Mouse (Mus musculus): ENCODE results near the gene A430078G23Rik.
"Not testable (repeated sequence)": the region's sequence is repeated elsewhere in the genome, so short reads cannot be mapped to it uniquely, and the experiment has no call there.

The A430078G23Rik gene

DNA sequence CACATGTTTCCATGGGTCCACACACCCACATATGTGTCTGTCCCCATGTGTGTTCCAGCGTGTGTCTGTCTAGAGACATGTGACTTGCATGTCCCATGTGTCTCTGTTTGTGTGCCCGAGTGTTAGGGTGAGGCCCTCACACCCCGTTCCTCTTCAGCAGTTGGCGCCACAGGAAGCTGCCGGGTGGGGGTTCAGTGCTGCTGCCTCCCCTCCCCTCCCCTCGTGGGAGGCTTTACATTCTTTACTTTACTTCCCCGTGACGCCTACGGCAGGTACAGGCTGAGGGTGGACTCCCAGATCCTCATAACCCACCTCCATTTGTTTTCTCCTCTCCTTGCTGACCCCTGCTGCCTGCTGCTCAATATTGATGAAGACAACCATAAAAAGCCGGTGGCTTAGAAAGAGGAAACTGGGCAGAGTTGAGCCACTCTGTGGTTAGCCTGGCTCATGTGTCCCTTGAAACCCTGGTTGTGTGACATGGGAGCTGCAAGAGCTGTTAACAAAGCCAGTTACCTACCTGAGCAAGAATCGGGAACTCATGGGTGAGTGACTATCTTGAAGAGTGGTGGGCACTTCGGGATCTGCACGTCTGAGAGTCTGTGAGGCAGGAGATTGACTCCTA lies at the start of gene A430078G23Rik:
A430078G23Rik (plus strand) TSS at position 227 of the 622 bp plus-strand sequence.
- DNase-seq = no peak

- not testable (repeated sequence) for DNase-seq
These were observed 44.9 kb upstream of the A430078G23Rik start for GRCm38 (mm10) chr8:3308205-3308800.

DNA sequence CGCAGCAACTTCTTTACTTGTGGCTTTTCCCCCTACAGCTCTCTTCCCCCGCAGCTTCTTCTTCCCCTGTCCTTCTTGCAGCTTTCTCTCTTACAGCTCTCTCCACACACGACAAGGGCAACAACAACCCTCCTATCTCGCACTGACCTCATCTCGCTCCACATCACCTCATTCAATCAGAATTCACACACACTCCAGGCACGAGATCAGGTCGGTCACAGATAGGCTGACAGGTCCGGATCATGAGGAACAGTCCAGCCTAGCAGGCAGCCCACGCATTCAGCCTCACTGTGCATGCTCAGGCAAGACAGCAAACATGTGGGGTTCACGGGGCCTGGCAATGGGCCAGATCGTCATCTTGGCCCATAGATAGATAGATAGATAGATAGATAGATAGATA lies 43.6 kb upstream of the A430078G23Rik start:
- DNase-seq = no peak

DNA sequence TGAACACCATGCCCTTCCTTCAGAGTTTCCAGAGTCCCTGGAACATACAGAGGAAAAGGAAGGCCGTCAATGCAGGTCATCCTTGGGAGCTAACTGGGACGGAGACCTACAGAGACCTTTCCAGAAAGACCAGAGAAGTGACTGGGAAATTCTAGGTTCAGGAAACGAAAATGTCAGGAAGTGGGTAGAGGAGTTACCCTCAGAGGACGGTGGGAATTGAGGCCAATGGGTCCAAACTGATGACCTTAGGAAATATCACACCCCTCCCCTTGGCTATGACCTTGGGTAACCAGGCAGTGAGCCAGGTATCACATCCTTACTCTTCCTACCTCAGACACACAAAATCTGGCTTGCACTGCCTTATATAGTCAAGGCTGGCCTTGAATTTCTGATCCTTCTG lies 41.7 kb upstream of the A430078G23Rik start:
- no peak for DNase-seq

DNA sequence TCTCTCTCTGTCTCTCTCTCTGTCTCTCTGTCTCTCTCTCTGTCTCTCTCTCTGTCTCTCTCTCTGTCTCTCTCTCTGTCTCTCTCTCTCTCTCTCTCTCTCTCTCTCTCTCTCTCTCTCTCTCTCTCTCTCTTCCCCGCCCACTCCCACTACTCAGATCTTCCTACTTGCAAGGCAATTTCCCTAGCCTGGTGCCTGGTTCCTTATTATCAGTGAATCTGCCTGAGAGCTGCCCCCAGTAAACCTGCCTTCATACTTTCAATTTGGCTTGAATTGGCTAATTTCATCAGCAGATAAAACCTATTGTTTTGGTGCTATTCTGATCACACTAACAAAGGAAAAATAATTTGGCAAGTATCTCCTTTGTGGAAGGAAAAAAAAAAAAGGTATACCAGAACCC lies 39.8 kb upstream of the A430078G23Rik start:
- not testable (repeated sequence) for DNase-seq

GRCm38 (mm10) chr8:3313843-3314242 lies 39.4 kb upstream of the A430078G23Rik start:
- DNase-seq = no peak

DNA sequence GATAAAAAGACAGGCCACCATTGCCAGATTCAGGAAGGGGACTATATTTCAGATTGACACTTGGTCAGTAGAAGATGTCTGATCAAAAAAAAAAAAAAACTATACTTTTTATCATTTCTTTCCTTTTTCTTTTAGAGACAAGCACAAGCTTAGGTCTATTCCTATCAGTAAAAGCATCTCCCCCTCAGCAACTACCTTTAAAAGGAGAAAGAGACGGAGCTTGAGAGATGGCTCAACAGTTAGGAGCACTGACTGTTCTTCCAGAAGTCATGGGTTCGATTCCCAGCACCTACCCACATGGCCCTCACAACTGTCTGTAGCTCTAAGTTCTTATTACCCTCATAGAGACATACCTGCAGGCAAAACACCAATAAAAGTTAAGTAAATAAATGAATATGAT lies 38.9 kb upstream of the A430078G23Rik start:
- DNase-seq = no peak

DNA sequence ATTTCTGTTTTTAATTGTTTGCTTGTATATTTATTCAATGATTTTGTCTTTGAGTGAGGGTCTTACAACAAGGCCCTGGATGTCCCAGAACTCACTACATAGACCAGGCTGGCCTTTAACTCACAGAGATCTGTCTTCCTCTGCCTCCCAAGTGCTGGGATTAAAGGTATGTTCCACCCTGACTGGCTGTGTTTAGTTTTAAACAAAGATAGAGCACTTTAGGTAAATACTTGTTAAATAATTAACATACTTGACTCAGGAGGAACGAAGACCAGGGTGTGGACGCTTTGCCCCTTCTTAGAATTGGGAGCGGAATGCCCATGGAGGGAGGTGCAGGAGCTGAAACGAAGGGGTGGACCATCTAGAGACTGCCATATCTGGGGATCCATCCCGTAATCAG lies 36.6 kb upstream of the A430078G23Rik start:
- no peak for DNase-seq

DNA sequence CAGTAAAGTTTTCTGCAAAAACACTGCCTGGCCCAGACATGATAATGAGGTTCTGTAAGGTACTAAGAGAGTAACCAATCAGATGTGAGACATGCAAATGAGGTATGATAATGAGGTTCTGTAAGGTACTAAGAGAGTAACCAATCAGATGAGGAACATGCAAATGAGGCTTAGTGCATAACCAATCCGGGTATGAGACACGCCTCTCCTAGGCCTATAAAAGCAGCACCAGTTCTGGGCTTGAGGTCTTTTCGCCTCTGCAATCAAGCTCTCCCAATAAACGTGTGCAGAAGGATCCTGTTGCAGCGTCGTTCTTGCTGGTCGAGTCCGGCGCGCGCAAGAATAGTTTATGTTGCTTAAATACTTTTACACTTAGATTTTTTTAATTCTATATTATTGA lies 33.9 kb upstream of the A430078G23Rik start:
- DNase-seq = not testable (repeated sequence)

DNA sequence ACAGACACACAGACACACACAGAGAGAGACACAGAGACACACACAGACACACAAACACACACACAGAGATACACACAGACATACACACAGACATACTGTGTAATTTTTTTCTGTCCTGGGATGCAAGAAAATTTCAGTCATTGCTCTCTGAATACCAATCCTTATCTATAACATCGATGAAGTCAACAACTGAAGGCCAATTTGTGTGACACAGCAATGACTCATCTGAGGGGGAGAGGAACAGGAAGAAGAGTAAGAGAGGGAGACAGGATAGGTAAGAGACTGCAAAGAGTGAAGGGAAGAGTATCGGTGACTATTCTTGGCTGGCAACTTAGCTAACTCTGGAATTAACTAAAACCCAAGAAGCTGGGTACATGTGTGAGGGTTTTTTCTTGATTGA lies 29.0 kb upstream of the A430078G23Rik start:
- no peak for DNase-seq

DNA sequence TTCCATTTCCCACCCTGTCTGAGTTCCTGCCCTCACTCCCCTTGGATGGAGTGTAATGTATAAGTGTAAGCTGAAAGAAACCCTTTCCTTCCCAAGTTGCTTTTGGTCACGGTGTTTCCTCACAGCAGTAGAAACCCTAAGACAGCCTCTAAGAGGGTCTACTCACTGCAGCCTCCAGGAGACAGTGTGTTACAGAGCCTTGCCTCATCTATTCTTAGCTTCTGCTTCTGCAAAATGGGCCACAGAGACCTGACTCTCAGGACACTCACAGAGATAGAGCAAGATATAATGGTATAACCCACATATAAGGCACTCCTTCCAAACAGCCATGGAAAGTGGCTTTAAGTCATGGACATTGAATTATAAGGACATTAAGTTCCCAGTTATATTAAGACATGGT lies 26.2 kb upstream of the A430078G23Rik start:
- no peak for DNase-seq

GRCm38 (mm10) chr8:3327538-3328245 lies 25.5 kb upstream of the A430078G23Rik start:
- no peak for DNase-seq

- no peak for DNase-seq
These were observed 22.6 kb upstream of the A430078G23Rik start for GRCm38 (mm10) chr8:3330662-3331061.

GRCm38 (mm10) chr8:3331692-3332091 lies 21.5 kb upstream of the A430078G23Rik start:
- DNase-seq = no peak

DNA sequence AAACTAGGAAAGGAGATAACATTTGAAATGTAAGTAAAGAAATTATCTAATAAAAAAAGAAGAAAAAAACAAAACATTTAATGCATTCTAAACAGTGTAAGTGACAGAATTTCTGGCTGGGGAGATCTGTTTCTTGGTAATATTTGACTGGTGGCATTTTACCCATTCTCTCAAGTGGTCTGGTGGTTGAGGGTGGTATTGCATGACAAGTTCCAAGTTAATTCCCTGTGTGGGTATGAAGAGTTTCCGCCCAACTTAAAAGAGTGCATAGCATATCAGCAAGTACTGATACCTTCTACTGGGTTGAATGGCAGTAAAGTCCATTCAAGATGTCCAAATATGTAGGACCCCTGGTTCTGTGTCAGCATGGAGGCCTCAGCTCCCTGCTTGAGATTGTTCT lies 17.3 kb upstream of the A430078G23Rik start:
- DNase-seq = no peak

DNA sequence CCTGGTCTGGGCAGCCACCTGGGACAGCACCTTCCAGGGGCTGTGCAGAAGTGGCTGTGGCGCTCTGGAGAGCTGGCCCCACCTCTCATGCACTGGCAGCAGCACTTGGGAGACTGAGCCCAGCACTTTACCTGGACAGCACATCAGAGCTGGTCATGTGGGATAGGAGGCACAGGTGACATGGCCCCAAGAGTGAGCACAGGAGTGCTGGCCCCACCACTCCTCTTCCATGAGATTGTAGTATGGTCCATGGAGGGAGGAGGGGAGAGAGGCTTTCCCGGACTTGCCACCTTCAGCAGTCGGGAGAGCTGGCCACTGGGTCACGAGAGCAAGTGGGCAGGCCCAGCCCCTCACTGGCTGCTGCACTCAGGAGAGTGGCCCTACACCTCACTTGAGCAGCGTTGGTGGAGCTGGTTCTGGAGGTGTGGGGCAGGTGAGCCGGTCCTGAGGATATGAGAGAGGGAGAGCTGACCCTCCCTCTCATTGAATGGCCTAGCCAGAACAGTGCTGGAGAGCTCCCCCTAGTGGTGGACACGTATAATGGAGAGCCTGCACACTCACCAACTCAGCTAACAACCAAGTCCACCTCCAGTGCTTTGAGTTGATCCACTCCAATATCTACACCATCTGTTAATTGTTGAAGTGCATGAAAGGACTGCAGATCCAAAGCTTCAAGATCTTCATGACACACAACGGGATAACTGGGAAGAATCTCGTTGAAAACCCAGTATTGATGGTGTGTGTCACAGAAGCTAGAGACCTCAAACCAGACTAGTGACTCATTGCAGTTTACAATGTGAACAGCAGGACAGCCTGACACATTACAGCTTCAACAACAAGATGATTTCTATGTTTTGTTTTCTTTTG lies 16.3 kb upstream of the A430078G23Rik start:
- no peak for DNase-seq

DNA sequence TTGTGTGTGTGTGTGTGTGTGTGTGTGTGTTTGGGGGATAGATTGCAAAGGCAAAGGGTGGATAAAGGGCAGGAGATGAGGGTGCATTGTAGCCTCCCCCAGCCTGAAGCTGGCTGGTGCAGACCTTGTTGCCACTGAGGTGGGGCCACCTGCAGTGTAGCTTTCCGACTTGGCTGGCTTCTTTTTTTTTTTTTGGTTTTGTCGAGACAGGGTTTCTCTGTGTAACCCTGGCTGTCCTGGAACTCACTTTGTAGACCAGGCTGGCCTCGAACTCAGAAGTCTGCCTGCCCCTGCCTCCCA lies 15.7 kb upstream of the A430078G23Rik start:
- DNase-seq = not testable (repeated sequence)

- no peak for DNase-seq
These were observed 15.2 kb upstream of the A430078G23Rik start for GRCm38 (mm10) chr8:3337971-3338370.

DNA sequence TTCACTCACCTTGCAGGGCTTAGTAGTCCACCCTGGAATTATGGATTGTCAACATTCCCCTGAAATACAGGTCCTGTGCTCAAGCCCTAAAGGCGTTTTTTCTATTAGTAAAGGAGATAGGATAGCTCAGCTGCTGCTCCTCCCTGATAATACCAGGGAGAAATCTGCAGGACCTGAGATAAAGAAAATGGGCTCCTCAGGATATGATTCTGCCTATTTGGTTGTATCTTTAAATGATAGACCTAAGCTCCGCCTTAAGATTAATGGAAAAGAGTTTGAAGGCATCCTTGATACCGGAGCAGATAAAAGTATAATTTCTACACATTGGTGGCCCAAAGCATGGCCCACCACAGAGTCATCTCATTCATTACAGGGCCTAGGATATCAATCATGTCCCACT lies 12.5 kb upstream of the A430078G23Rik start:
- not testable (repeated sequence) for DNase-seq

- DNase-seq = no peak
These were observed 7.9 kb upstream of the A430078G23Rik start for GRCm38 (mm10) chr8:3345337-3345736.

GRCm38 (mm10) chr8:3346691-3347413 lies 6.4 kb upstream of the A430078G23Rik start:
- no peak for DNase-seq

GRCm38 (mm10) chr8:3348142-3348823 lies 4.9 kb upstream of the A430078G23Rik start:
- no peak for DNase-seq

Data from cerebellum, adult 11-12 months (tissue).